Mouse (Mus musculus) olfactory bulb, adult 2 months (tissue): ENCODE data around the gene Fga.

Experiments used
- CTCF ChIP-seq: fragments of 200-500 bp; IDR thresholded peaks from 2 replicates; pipeline ENCODE4 v1.5.1; 2012; ENCODE audit warnings: low read depth, mild to moderate bottlenecking, low read length, moderate library complexity; ENCODE audit not compliant: insufficient read depth
- POLR2A ChIP-seq: fragments of 200-500 bp; IDR thresholded peaks from 2 replicates; pipeline ENCODE4 v1.6.1; 2012; ENCODE audit warnings: mild to moderate bottlenecking, low read depth, low read length, moderate library complexity; ENCODE audit not compliant: insufficient read depth

DNA sequence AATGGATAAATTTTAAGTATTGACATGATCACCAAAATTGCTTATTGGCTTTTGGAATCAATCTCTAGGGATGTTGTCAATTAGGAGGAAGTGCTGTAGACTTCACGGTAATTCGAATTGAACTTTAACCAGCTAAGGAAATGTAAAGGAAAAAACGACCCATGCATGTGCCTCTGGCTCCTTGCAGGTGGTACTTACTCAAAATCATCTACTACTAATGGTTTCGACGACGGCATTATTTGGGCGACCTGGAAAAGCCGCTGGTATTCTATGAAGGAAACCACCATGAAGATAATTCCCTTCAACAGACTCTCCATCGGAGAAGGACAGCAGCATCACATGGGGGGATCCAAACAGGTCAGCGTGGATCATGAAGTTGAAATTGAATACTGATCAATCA lies 11.9 kb upstream of the Fga start:
- TF ChIP-seq CTCF (no peak), POLR2A (no peak)
